Mouse (Mus musculus) CH12.LX (cell line): ENCODE results near the gene Acot12. TPM values are rescaled to one million over a fixed set of nuclear protein-coding genes. Genes with fewer than 3 reads are reported as not detected.
A peak's percentile ranks its signal among the peaks of the same experiment; 100 is the strongest.

Experiments
- DNase-seq: peaks from one replicate; pipeline ENCODE4 v3.0.0-alpha.2; 2013; ENCODE audit errors: extremely low read depth
- H3K27ac ChIP-seq: 2 replicates; pipeline ENCODE4 v1.5.1; 2012; ENCODE audit warnings: low read depth, mild to moderate bottlenecking, control low read depth, moderate library complexity; ENCODE audit not compliant: insufficient read depth
- H3K27me3 ChIP-seq: replicated peaks from 2 replicates; pipeline ENCODE3; 2012; ENCODE audit warnings: inconsistent platforms
- H3K36me3 ChIP-seq, 2 experiments: replicated peaks in 1 of 2; 2 replicates each; pipeline versions ENCODE3 to v1.6.1; 2012; ENCODE audit warnings: inconsistent platforms in 1 of 2, low read length in 1 of 2, mild to moderate bottlenecking in 1 of 2, mixed read lengths in 1 of 2, moderate library complexity in 1 of 2; ENCODE audit not compliant: control insufficient read depth in 1 of 2, insufficient read depth in 1 of 2
- H3K4me1 ChIP-seq, 2 experiments: 2 replicates each; pipeline ENCODE4 v1.6.1; 2012; ENCODE audit warnings: inconsistent platforms in 1 of 2, moderate library complexity in 1 of 2; ENCODE audit not compliant: insufficient read depth in 2 of 2, control insufficient read depth in 1 of 2
- H3K4me2 ChIP-seq: 2 replicates; pipeline ENCODE4 v1.6.1; 2012; ENCODE audit warnings: low read depth, mild to moderate bottlenecking, control low read depth; ENCODE audit not compliant: poor library complexity, insufficient read depth, severe bottlenecking
- H3K4me3 ChIP-seq, 3 experiments: fragments of 150-350 bp in 1 of 3; sonication (generic) in 1 of 3; replicated peaks in 1 of 3; 2 replicates each; pipeline versions ENCODE3 to v1.5.1; 2011 to 2012; ENCODE audit warnings: low read depth in 2 of 3, low read length in 2 of 3, mild to moderate bottlenecking in 2 of 3, moderate library complexity in 2 of 3, control low read depth in 1 of 3, improper control_type of control experiment in 1 of 3, inconsistent platforms in 1 of 3, mixed read lengths in 1 of 3; ENCODE audit not compliant: poor library complexity in 1 of 3
- H3K79me2 ChIP-seq: replicated peaks from 2 replicates; pipeline ENCODE4 v1.6.1; 2012; ENCODE audit warnings: mild to moderate bottlenecking, moderate library complexity; ENCODE audit not compliant: control insufficient read depth, poor library complexity, insufficient read depth, severe bottlenecking; ENCODE audit errors: extremely low read depth
- H3K9ac ChIP-seq: 2 replicates; pipeline ENCODE4 v1.6.1; 2012; ENCODE audit warnings: low read depth, mild to moderate bottlenecking, control low read depth, moderate library complexity; ENCODE audit not compliant: insufficient read depth
- H3K9me3 ChIP-seq: replicated peaks from 2 replicates; pipeline ENCODE3; 2012; ENCODE audit warnings: low read length, inconsistent platforms, mixed read lengths
- BHLHE40 ChIP-seq: IDR thresholded peaks from 2 replicates; pipeline ENCODE4 v1.6.1; 2011; ENCODE audit warnings: mild to moderate bottlenecking, low read depth, low read length, improper control_type of control experiment
- CHD2 ChIP-seq: IDR thresholded peaks from 2 replicates; pipeline ENCODE4 v1.6.1; 2011; ENCODE audit warnings: low read length, improper control_type of control experiment
- CTCF ChIP-seq, 2 experiments: IDR thresholded peaks in 1 of 2; conservative IDR thresholded peaks in 1 of 2; 2 replicates each; pipeline ENCODE4 v1.5.1; 2011 to 2012; ENCODE audit warnings: low read depth in 2 of 2, low read length in 2 of 2, improper control_type of control experiment in 1 of 2, inconsistent platforms in 1 of 2, mild to moderate bottlenecking in 1 of 2, moderate library complexity in 1 of 2
- E2F4 ChIP-seq: IDR thresholded peaks from 2 replicates; pipeline ENCODE4 v1.6.1; 2011; ENCODE audit warnings: low read depth, low read length, improper control_type of control experiment; ENCODE audit not compliant: insufficient replicate concordance
- EP300 ChIP-seq: IDR thresholded peaks from 2 replicates; pipeline ENCODE4 v1.6.1; 2011; ENCODE audit warnings: low read length, improper control_type of control experiment
- ETS1 ChIP-seq: conservative IDR thresholded peaks from 2 replicates; pipeline ENCODE4 v1.6.1; 2012; ENCODE audit warnings: low read depth, mild to moderate bottlenecking, inconsistent platforms, low read length, improper control_type of control experiment, moderate library complexity
- IRF4 ChIP-seq: IDR thresholded peaks from 2 replicates; pipeline ENCODE4 v1.6.1; 2014; ENCODE audit warnings: low read depth, mild to moderate bottlenecking, inconsistent platforms, low read length, improper control_type of control experiment
- JUN ChIP-seq: IDR thresholded peaks from 2 replicates; pipeline ENCODE4 v1.6.1; 2011; ENCODE audit warnings: low read depth, mild to moderate bottlenecking, low read length, improper control_type of control experiment, moderate library complexity; ENCODE audit not compliant: insufficient read depth
- JUND ChIP-seq: conservative IDR thresholded peaks from 2 replicates; pipeline ENCODE4 v1.6.1; 2011; ENCODE audit warnings: low read depth, low read length, improper control_type of control experiment
- KAT2A ChIP-seq: IDR thresholded peaks from 2 replicates; pipeline ENCODE4 v1.6.1; 2012; ENCODE audit warnings: low read length, improper control_type of control experiment, inconsistent platforms; ENCODE audit not compliant: insufficient replicate concordance
- MAX ChIP-seq: IDR thresholded peaks from 2 replicates; pipeline ENCODE4 v1.6.1; 2011; ENCODE audit warnings: low read length, improper control_type of control experiment
- MAZ ChIP-seq: IDR thresholded peaks from 2 replicates; pipeline ENCODE4 v1.6.1; 2012; ENCODE audit warnings: low read depth, mild to moderate bottlenecking, inconsistent platforms, low read length, improper control_type of control experiment, moderate library complexity
- MEF2A ChIP-seq: IDR thresholded peaks from 2 replicates; pipeline ENCODE4 v1.6.1; 2014; ENCODE audit warnings: low read depth, mild to moderate bottlenecking, inconsistent platforms, low read length, improper control_type of control experiment, borderline replicate concordance
- NRF1 ChIP-seq: IDR thresholded peaks from 2 replicates; pipeline ENCODE4 v1.6.1; 2014; ENCODE audit warnings: low read depth, mild to moderate bottlenecking, inconsistent platforms, low read length, improper control_type of control experiment, moderate library complexity
- POLR2A ChIP-seq: IDR thresholded peaks from 2 replicates; pipeline ENCODE4 v1.6.1; 2011; ENCODE audit warnings: low read depth, mild to moderate bottlenecking, improper control_type of control experiment, low read length
- POLR2AphosphoS2 ChIP-seq: IDR thresholded peaks from 2 replicates; pipeline ENCODE4 v1.6.1; 2011; ENCODE audit warnings: low read depth, low read length, improper control_type of control experiment
- RAD21 ChIP-seq: IDR thresholded peaks from 2 replicates; pipeline ENCODE4 v1.6.1; 2011; ENCODE audit warnings: low read depth, mild to moderate bottlenecking, low read length, improper control_type of control experiment, moderate library complexity
- RCOR1 ChIP-seq: conservative IDR thresholded peaks from 2 replicates; pipeline ENCODE4 v1.6.1; 2012; ENCODE audit warnings: low read depth, mild to moderate bottlenecking, inconsistent platforms, low read length, improper control_type of control experiment
- SMC3 ChIP-seq: IDR thresholded peaks from 2 replicates; pipeline ENCODE4 v1.6.1; 2011; ENCODE audit warnings: low read depth, low read length, improper control_type of control experiment
- TBP ChIP-seq: conservative IDR thresholded peaks from 2 replicates; pipeline ENCODE4 v1.6.1; 2011; ENCODE audit warnings: low read depth, low read length, improper control_type of control experiment
- TCF12 ChIP-seq: IDR thresholded peaks from 2 replicates; pipeline ENCODE4 v1.6.1; 2014; ENCODE audit warnings: low read depth, mild to moderate bottlenecking, inconsistent platforms, low read length, improper control_type of control experiment
- USF1 ChIP-seq: IDR thresholded peaks from 2 replicates; pipeline ENCODE4 v1.6.1; 2014; ENCODE audit warnings: low read depth, mild to moderate bottlenecking, inconsistent platforms, low read length, improper control_type of control experiment
- USF2 ChIP-seq: conservative IDR thresholded peaks from 2 replicates; pipeline ENCODE4 v1.6.1; 2011; ENCODE audit warnings: low read depth, low read length, improper control_type of control experiment
- ZKSCAN1 ChIP-seq: IDR thresholded peaks from 2 replicates; pipeline ENCODE4 v1.6.1; 2012; ENCODE audit warnings: low read depth, inconsistent platforms, low read length, improper control_type of control experiment, borderline replicate concordance
- ZMIZ1 ChIP-seq: IDR thresholded peaks from 2 replicates; pipeline ENCODE4 v1.6.1; 2012; ENCODE audit warnings: low read depth, mild to moderate bottlenecking, inconsistent platforms, low read length, improper control_type of control experiment
- dilution Hi-C: fragments of 300-500 bp; cut with MboI; formaldehyde crosslinking; loops from 2 replicates; pipeline ENCODE4 v1.14.3; 2020; ENCODE audit warnings: low sequenced_read_pairs; ENCODE audit not compliant: extremely low pct_unique_long_range_greater_than_20kb, extremely low pct_ligation_motif_present
- in situ Hi-C: fragments of 300-500 bp; cut with MboI; formaldehyde crosslinking; loops from 3 replicates; pipeline ENCODE4 v1.14.3; 2019; ENCODE audit warnings: low sequenced_read_pairs, low pct_ligation_motif_present, low pct_unique_long_range_greater_than_20kb, mixed read lengths
- polyA plus RNA-seq: library from polyadenylated mRNA; unstranded; fragments of >175 nt; gene quantifications from 2 replicates; pipeline ENCODE4 v1.2.1, GENCODE M21; 2012; ENCODE audit warnings: low read depth; ENCODE audit not compliant: insufficient read length
- total RNA-seq, 2 experiments: library from RNA; depleted of rRNA; stranded (reverse); fragments of 300-350 nt in 1 of 2; fragments of >200 nt in 1 of 2; gene quantifications; 2 replicates each; pipeline ENCODE4 v1.2.3; 2012 to 2014

Acot12 gene
- total and polyA plus RNA-seq, 3 experiments = 0.55 to 1.6 (median 0.96) TPM

- TF ChIP-seq MAZ (peak; percentile 91), SMC3 (no peak), ETS1 (peak; percentile 82), JUND (peak; percentile 48; the same call in 1 of the 2 replicates), TBP (0 out of 2 replicates have a peak, but pooled peaks have one; percentile 63), MEF2A (peak; percentile 76), USF2 (peak; percentile 77), MAX (peak; percentile 86), BHLHE40 (peak; percentile 96), TCF12 (peak; percentile 98), POLR2A (peak; percentile 61), ZKSCAN1 (no peak)
Observed at GRCm38 (mm10) chr13:91768683-91769651, 27.7 kb downstream of the Acot12 start (continued).

DNA sequence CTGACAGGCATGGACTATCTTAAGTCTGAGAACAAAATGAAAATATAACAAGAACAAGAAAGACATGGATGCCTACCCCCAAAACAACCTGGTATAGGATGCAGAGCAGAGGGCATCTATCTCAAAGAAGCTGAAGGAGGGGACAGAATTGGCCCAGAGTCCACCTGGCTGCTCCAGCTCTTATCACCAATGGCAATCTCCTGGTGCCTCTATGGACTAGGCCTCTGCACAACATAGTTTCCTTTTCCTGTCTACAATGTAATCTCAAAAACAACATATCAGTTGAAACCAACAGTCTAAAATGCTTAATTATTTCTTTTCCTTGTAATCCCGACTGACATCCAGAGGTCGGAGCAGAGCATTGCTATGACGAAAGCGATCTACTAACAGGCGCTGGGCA lies 36.8 kb downstream of the Acot12 start:
- H3K27ac ChIP-seq = no peak overlapping the region
- no peaks in the 10 kb centered on the region for H3K4me1 ChIP-seq
- no peak overlapping the region for H3K4me3 ChIP-seq
- TF ChIP-seq POLR2AphosphoS2 = no peak
- H3K9ac ChIP-seq = no peak overlapping the region
- no peaks in the 10 kb centered on the region for H3K9me3 ChIP-seq
- in situ Hi-C loops (no loop called here), dilution Hi-C loops (no loop called here)
- no peaks in the 10 kb centered on the region for H3K27me3 ChIP-seq
- peaks cover 0 to 14% of the 10 kb centered on the region in 2 experiments for H3K36me3 ChIP-seq
- DNase-seq = no peak
- H3K79me2 ChIP-seq = no peaks in the 10 kb centered on the region
- H3K4me2 ChIP-seq = no peak overlapping the region

GRCm38 (mm10) chr13:91779892-91780291 lies 38.6 kb downstream of the Acot12 start:
- H3K9ac ChIP-seq = no peak overlapping the region
- no peaks in the 10 kb centered on the region for H3K9me3 ChIP-seq
- peaks cover 0 to 9% of the 10 kb centered on the region in 2 experiments for H3K36me3 ChIP-seq
- no peaks in the 10 kb centered on the region for H3K27me3 ChIP-seq
- no peak overlapping the region for H3K27ac ChIP-seq
- TF ChIP-seq JUN = no peak
- no peak for TF ChIP-seq SMC3
- TF ChIP-seq ZMIZ1 = no peak
- TF ChIP-seq E2F4 = no peak
- TF ChIP-seq TBP = no peak
- TF ChIP-seq ETS1 = no peak
- TF ChIP-seq JUND = no peak
- TF ChIP-seq NRF1 = no peak
- no peak for TF ChIP-seq MAX
- TF ChIP-seq EP300 = no peak
- no peak for TF ChIP-seq IRF4
- no peak for TF ChIP-seq CTCF (conservative IDR thresholded peaks at IDR 0.05 in 1 of 2, IDR thresholded peaks at IDR 0.05 in 1 of 2; ENCODE audit: low read depth in 2 of 2, low read length in 2 of 2)
- TF ChIP-seq KAT2A = no peak
- no peak for TF ChIP-seq RCOR1
- TF ChIP-seq RAD21 = no peak
- no peak for TF ChIP-seq POLR2AphosphoS2
- TF ChIP-seq USF1 = no peak
- TF ChIP-seq CHD2 = no peak
- dilution Hi-C loops = no loop called here
- in situ Hi-C loops = no loop called here
- H3K79me2 ChIP-seq = no peaks in the 10 kb centered on the region
- H3K4me1 ChIP-seq = no peaks in the 10 kb centered on the region
- no peak for DNase-seq
- no peak overlapping the region for H3K4me2 ChIP-seq
- no peak overlapping the region for H3K4me3 ChIP-seq
